10 mouse cellular contexts compared by ENCODE assay signal in the genomic region with DNA sequence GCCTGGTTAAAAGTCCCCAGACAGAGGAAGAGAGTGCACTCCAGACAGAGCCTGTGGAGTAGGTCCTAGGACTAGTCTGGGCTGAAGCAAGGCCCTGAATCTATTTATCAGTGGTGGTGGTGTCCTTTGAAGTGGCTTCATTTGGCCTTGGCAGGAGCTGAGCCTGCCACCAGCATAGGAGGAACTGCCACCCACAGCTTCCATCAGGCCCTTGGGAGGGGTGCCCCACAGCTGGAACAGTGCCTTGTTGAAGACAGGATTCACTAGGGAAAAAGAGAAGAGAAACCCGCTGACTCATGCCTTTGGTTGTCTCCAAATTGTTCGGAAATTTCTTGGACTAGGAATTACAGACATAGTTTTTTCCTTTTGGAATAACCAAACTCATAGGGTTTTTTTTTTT.
DNase-seq lines count a peak whose midpoint lies in the region.
"Had no signal": no experiment of that assay in that cellular context is flagged by ENCODE, and none has a peak within 500 bp of the region (broad histone marks: within the 10 kb centered on the region; RNA-seq: fewer than 3 reads in every experiment).

No protein-coding gene starts in this region.

- no peaks in the 10 kb centered on the region for H3K36me3 ChIP-seq in midbrain, embryonic 10.5 days

- no peaks in the 10 kb centered on the region for H3K27me3 ChIP-seq in midbrain, embryonic 10.5 days (ENCODE audit: low read depth, poor library complexity, severe bottlenecking)

- no peak overlapping the region for H3K27ac ChIP-seq in midbrain, embryonic 10.5 days (replicated peaks)

- DNase-seq in cerebellum, adult 11-12 months = peak; percentile 2
- DNase-seq in cerebellum, adult 9-11 months = no peak
- peak; percentile 1 to 13 for DNase-seq in urinary bladder, postnatal 36 days (ENCODE audit: low spot score in 2 of 2)
- DNase-seq in urinary bladder, postnatal 4 days (ENCODE audit: low spot score in 2 of 2) = no peak
- peak; percentile 18 to 37 for DNase-seq in heart, postnatal 10 days
- no peak for DNase-seq in embryo, embryonic 10 days (ENCODE audit: low spot score)
- no peak for DNase-seq in left cerebral cortex, adult 9 months (ENCODE audit: low spot score in 2 of 2)
- no peak for DNase-seq in midbrain, embryonic 10.5 days (ENCODE audit: low spot score)
- DNase-seq: embryo, embryonic 11 days; lung, embryonic 14.5 days had no signal

- 96% methylated on average over 2 of the region's 2 CpGs for WGBS in midbrain, embryonic 10.5 days

- no peaks in the 10 kb centered on the region for H3K4me1 ChIP-seq in midbrain, embryonic 10.5 days

- no peak overlapping the region for H3K4me3 ChIP-seq in midbrain, embryonic 10.5 days

- no peaks in the 10 kb centered on the region for H3K9me3 ChIP-seq in midbrain, embryonic 10.5 days (replicated peaks)

- intact Hi-C loops in heart, postnatal 10 days (cut with DNase I) = no loop called here

Comparison
In these comparisons a context has a peak if more than half of its experiments do, and no peak if none do; other contexts are left out.
1. DNase-seq: peak in cerebellum, adult 11-12 months (single experiment), urinary bladder, postnatal 36 days (2 of 2) and heart, postnatal 10 days (2 of 2); none in cerebellum, adult 9-11 months (single experiment), urinary bladder, postnatal 4 days (0 of 2), embryo, embryonic 10 days (single experiment), left cerebral cortex, adult 9 months (0 of 2) and midbrain, embryonic 10.5 days (single experiment).